Mouse (Mus musculus) megakaryocyte-erythroid progenitor cell, adult 5-6 weeks (primary cell): Measurements from ENCODE around the gene Kcnd3. TPM values are rescaled to one million over a fixed set of nuclear protein-coding genes. Genes with fewer than 3 reads are reported as not detected.
A peak's percentile ranks its signal among the peaks of the same experiment; 100 is the strongest.

Experiments
- ATAC-seq: replicated peaks from 2 replicates; pipeline ENCODE4 v1.8.0; 2016; ENCODE audit warnings: mild to moderate bottlenecking, inconsistent platforms; ENCODE audit not compliant: severe bottlenecking, poor library complexity, low FRiP score, low TSS enrichment
- total RNA-seq, 2 experiments: library from RNA; stranded (forward) in 1 of 2; stranded (reverse) in 1 of 2; fragments of 200-1000, 215-1000 nt in 1 of 2; fragments of >200 nt in 1 of 2; fragmentation: Nextera tagmentation in 1 of 2; gene quantifications; 2 replicates each; pipeline ENCODE4 v1.2.3; 2014 to 2017

The Kcnd3 gene
- total RNA-seq (2014; fragmentation: Nextera tagmentation) (not detected in 2 replicates), total RNA-seq (2017) (not detected in 2 replicates)

GRCm38 (mm10) chr3:105451627-105452555 is at the start of gene Kcnd3:
TSS of gene Kcnd3 (plus strand) at chr3:105452330.
- ATAC-seq = 0 out of 2 replicates have a peak, but pooled peaks have one; percentile 8

GRCm38 (mm10) chr3:105402676-105403075 is 49.5 kb upstream of the Kcnd3 start:
- peak; percentile 68; the same call in 1 of the 2 replicates for ATAC-seq

- peak; percentile 62 for ATAC-seq
These were observed 48.6 kb upstream of the Kcnd3 start for GRCm38 (mm10) chr3:105403410-105404076.

GRCm38 (mm10) chr3:105404077-105404446 is 48.1 kb upstream of the Kcnd3 start:
- ATAC-seq = no peak

GRCm38 (mm10) chr3:105405516-105405915 is 46.6 kb upstream of the Kcnd3 start:
- ATAC-seq = no peak

- no peak for ATAC-seq
These were observed 46.1 kb upstream of the Kcnd3 start for GRCm38 (mm10) chr3:105406036-105406435.

- no peak for ATAC-seq
These were observed 43.9 kb upstream of the Kcnd3 start for GRCm38 (mm10) chr3:105408211-105408610.

GRCm38 (mm10) chr3:105410810-105411209 is 41.3 kb upstream of the Kcnd3 start:
- ATAC-seq = no peak

- no peak for ATAC-seq
These were observed 40.4 kb upstream of the Kcnd3 start for GRCm38 (mm10) chr3:105411776-105412175.

- ATAC-seq = no peak
These were observed 39.9 kb upstream of the Kcnd3 start for GRCm38 (mm10) chr3:105412229-105412628.

- no peak for ATAC-seq
These were observed 39.4 kb upstream of the Kcnd3 start for GRCm38 (mm10) chr3:105412681-105413080.

GRCm38 (mm10) chr3:105418441-105418840 is 33.7 kb upstream of the Kcnd3 start:
- no peak for ATAC-seq

GRCm38 (mm10) chr3:105422391-105422790 is 29.7 kb upstream of the Kcnd3 start:
- ATAC-seq = no peak

GRCm38 (mm10) chr3:105423427-105423826 is 28.7 kb upstream of the Kcnd3 start:
- ATAC-seq = no peak

- no peak for ATAC-seq
These were observed 23.5 kb upstream of the Kcnd3 start for GRCm38 (mm10) chr3:105428586-105428985.

- no peak for ATAC-seq
These were observed 15.7 kb upstream of the Kcnd3 start for GRCm38 (mm10) chr3:105436383-105436782.

- ATAC-seq = no peak
These were observed 15.2 kb upstream of the Kcnd3 start for GRCm38 (mm10) chr3:105436971-105437370.

- no peak for ATAC-seq
These were observed 11.1 kb upstream of the Kcnd3 start for GRCm38 (mm10) chr3:105440873-105441495.

GRCm38 (mm10) chr3:105450641-105451470 is 1.3 kb upstream of the Kcnd3 start:
- peak; percentile 46 for ATAC-seq
